Mouse (Mus musculus): ENCODE measurements around the gene Myt1l.

Myt1l gene

DNA sequence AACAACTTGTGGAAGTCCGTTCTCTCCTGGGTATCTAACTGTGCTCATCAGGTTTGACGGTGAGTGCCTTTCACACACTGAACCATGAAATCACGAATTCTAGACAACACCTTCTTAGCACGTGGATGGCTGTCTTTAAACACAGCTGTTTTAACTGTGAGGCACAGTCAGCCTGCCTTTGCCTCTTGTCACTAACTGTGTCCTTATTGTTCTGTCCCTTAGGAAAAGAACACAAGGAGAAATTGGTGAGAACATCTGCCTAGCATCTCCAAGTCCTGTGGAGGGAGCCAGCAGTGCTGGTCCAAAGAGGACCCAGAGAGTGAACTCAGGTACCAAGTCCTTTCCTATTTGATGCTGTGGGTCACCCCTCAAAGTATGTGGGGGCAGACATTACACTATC is 115.9 kb downstream of the Myt1l start:
- in situ Hi-C loops (cut with MboI; ENCODE audit: low pct_unique_long_range_greater_than_20kb in 1 of 2, low sequenced_read_pairs in 2 of 2, unreplicated experiment in 1 of 2) = no loop called here

DNA sequence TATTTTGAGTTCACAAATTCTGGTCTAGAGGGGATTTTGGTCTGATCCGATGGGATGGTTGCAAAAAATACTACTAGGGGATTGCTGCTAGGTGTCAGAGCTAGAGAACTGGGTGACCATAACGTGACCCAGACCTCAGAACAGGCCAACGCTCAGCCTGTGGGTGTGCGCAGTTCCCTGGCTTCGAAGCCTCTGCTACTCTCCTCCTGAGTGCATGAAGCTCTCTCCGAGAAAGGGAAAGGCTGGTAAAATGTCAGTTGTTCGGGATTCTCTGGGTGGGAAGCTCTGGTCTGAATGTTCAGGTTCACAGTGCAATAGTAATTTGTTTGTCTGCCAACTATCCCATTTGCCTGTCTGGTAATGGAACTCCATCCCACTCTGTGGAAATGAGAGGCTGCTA is 116.5 kb downstream of the Myt1l start:
- in situ Hi-C loops (cut with MboI; ENCODE audit: low pct_unique_long_range_greater_than_20kb in 1 of 2, low sequenced_read_pairs in 2 of 2, unreplicated experiment in 1 of 2) = no loop called here

DNA sequence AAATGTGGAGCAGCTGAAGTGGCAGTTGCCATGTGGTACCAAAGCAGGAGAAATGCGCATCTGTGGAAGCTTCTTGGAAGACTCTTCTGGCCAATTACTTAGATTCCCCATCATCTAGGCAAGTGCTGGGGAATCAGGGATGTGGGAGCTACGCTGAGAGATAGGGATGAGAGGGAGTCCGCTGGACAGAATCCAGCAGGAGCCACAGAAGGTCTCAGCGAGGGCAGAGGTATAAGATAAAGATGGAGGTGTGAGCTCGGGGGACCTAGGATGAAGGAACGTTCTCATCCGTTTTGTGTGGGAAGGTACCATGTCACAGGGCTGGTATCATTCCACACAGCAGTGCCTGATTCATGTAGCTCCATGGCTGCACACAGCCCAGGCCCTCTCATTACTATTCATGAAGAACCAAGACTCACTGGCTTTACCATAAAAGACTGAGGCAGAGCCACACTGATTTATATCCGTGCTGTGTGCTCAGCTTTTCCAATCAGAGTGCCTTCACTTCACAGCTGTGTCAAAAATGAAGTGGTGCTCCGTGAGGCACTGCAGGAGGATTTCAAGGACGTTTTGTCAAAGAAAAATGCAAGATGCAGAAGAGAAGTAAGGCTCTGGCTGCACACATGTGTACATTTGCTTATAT is 121.4 kb downstream of the Myt1l start:
- in situ Hi-C loops (cut with MboI; ENCODE audit: low pct_unique_long_range_greater_than_20kb in 1 of 2, low sequenced_read_pairs in 2 of 2, unreplicated experiment in 1 of 2) = no loop called here

DNA sequence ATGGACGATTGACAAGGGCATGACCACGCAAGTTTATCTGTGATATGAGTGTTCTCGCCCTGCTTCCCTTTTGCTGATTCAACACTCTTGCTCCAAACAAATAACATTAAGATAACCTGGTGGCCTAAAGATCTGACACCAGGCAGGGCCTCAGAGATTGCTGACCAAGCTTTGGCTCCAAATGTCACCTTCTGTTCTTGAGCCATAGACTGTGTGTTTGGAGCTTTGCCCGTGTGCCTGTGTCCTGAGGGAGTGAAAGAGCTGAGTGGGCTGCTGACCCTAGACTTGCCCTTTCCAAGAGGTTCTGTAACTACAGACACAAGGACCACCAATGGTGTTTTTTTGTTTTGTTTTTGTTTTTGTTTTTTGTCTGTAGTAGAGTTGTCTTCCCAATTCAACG is 124.3 kb downstream of the Myt1l start:
- in situ Hi-C loops (cut with MboI; ENCODE audit: low pct_unique_long_range_greater_than_20kb in 1 of 2, low sequenced_read_pairs in 2 of 2, unreplicated experiment in 1 of 2) = no loop called here

DNA sequence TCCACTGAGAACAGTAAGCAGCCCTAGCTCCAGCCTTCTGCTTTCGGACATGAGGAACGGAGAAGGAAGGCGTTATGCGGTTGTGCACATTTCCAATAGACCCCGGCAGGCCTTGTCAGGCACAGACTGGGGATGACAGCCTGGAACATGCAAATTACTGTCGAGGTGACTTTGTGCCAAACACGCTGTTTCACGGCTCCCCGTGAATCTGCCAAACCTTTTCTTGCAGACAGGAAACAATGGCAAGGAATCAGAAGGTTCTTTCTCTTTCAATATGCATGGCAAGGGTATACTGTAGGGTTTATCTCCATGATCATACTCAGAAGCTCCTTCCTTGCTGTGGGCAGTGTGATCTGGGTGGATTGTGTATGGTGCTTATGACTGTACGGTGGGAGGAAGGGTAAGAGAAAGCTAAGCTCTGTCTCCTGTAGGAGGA is 127.0 kb downstream of the Myt1l start:
- in situ Hi-C loops (cut with MboI; ENCODE audit: low pct_unique_long_range_greater_than_20kb in 1 of 2, low sequenced_read_pairs in 2 of 2, unreplicated experiment in 1 of 2) = no loop called here

DNA sequence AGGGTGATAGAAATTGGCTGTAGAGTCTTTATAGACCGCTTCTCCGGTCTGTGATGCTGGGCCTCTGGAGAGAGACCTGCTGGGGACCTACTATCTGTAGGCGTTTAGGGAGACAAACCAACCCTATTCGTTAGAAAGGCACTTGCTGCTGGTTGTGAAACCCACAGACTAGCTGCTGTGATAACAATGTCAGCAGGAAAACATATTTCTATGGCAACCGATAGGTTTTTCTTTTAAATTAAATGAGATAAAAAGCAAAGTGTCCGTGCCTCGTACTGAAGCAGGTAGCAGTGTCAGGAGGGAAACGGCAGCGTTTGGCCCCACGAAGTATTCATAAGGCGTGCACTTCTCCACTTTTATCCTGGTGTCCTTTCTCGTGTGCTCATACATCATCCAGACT is 127.5 kb downstream of the Myt1l start:
- in situ Hi-C loops (cut with MboI; ENCODE audit: low pct_unique_long_range_greater_than_20kb in 1 of 2, low sequenced_read_pairs in 2 of 2, unreplicated experiment in 1 of 2) = no loop called here

DNA sequence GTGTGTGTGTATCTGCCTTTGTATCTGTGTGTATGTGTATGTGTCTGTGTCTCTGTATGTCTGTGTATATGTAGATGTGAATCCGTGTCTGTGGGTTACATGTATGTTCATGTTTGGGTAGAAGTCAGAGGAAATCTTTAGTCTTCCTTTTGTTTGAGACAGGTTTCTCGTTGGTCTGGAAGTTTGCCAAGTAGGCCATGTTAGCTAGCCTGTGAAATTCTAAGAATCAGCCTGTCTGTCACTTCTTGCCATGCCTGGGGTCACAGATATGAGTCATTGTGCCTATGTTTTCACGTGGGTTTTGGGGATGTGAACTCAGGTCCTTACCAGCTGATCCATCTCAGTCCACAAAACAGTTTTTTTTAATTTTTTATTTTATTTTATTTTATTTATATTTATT is 128.9 kb downstream of the Myt1l start:
- in situ Hi-C loops (cut with MboI; ENCODE audit: low pct_unique_long_range_greater_than_20kb in 1 of 2, low sequenced_read_pairs in 2 of 2, unreplicated experiment in 1 of 2) = no loop called here

DNA sequence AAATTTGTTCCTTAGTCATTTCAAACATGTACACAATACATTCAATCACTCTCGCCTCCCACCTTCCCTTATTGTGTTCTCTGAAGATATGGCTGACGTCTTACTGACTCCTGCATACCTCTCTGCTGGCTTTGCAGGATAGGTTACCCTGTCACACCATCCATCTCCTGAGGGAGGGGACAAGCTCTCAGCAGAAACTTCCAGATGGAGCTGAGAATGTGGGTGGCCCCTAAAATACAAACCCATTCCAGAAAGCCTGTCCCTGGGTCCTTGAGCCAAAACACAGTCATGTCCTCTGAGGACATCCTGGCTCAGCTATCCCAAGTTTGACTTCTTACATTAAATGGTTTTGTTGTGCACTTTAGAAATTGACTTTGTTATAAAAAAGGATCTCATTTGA is 129.7 kb downstream of the Myt1l start:
- in situ Hi-C loops (cut with MboI; ENCODE audit: low pct_unique_long_range_greater_than_20kb in 1 of 2, low sequenced_read_pairs in 2 of 2, unreplicated experiment in 1 of 2) = no loop called here

DNA sequence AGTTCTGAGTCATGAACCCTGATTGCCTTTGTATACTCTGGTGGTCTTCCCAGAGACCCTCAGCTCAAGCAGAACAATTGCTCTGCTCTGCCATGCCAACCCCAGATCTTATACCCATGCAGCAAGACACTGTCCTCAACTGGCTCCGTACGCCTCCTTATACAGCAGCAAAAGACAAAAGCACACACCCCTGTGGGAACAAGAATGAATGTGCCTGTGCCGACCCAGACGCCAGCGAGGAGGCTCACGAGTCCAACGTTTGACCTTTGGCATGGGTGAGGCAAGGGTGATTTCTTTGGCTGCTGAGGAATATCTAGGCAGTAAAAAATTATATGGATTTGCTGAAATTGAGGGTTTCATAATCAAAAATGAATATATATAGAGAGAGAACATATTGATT is 143.8 kb downstream of the Myt1l start:
- in situ Hi-C loops (cut with MboI; ENCODE audit: low pct_unique_long_range_greater_than_20kb in 1 of 2, low sequenced_read_pairs in 2 of 2, unreplicated experiment in 1 of 2) = no loop called here

DNA sequence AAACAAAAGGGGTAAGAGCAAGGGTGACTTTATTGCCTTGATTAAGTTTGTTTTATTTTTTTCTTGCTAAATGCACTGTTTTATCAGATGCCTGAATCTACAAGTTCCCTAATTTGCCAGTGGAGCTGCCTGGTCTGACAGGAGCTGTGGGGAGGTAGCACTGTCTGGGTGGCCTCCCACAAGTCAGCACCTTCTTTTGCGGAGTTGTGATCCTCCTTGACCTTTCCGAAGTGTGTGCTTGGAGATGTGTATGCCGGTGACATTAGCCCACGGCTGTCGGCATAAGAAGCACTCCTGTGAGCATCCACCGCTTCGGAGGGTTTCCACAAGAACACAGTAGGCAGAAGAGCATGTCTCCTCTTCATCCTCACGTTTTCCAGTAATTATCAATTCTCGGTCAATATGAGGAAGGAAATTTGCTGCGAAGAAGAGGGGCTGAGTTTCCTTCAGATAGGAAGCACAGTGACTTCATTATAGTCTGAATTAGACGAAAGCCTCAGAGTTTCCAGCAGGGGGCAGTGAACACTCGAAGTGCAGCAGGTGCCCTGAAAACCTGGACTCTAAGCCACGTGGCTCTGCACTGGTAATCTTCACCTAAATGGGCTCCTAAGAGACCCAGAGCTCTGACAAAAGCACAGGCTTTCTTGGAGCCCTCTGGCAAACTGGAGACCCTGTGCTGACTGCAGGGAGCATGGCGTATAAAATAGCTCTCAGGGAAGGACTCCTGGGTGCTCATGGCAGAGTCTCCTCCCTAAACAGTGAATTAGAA is 147.6 kb downstream of the Myt1l start:
- in situ Hi-C loops (cut with MboI; ENCODE audit: low pct_unique_long_range_greater_than_20kb in 1 of 2, low sequenced_read_pairs in 2 of 2, unreplicated experiment in 1 of 2) = no loop called here

DNA sequence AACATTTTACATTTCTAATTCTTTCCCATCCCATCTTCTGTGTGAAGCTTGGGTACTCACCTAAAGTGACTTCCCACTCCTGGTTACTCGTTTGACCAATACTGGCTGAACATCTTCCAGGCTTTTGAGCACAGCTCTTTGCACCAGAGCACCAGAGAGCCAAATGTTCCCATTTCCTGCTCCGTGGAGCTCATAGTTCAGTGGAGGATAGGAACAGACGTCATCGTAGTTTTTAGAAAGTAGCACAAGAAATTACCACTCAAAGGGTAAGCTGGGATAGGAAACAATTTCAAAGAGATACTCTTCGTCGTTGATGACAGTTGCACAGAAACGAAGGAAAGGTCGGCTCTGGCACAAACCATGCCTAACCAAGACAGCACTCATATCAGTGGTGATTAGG is 154.2 kb downstream of the Myt1l start:
- in situ Hi-C loops (cut with MboI; ENCODE audit: low pct_unique_long_range_greater_than_20kb in 1 of 2, low sequenced_read_pairs in 2 of 2, unreplicated experiment in 1 of 2) = no loop called here

DNA sequence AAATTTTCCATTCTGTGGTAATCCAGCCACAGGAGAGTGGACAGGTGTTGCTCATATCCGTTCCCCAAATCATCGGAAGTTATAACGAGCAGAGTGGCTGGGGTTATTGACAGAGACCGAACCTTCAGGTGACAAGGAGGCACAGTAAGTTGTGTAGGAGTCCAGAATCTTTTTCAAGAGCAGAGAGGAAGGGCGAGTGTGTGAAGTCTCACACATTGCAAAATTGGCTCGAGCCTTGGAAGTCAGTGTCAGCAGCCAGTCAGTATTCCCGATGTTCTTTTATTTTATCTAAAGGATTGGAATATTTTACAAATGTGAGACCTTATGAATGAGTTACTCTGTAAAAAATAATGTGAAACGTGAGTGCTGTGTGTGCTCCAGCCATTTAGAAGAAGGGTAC is 154.8 kb downstream of the Myt1l start:
- in situ Hi-C loops (cut with MboI; ENCODE audit: low pct_unique_long_range_greater_than_20kb in 1 of 2, low sequenced_read_pairs in 2 of 2, unreplicated experiment in 1 of 2) = no loop called here

DNA sequence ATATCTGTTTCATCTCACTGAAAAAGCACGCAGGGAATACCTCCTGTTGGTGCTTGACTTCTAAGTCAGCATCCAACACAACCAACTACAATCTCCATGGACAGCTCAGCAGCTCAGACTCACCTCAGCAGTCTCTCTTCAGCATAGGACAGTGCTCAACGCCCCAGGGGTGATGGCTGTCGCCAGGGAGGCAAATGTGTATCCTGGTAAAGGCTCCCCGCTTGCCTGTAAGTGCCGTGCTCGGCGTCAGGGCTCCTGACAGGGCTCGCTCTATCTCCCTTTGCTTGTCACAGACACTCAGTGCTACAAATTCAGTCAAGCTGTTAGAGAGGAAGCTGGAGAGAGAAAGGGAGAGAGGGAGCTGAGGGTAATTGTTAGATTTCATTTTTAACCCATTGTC is 158.1 kb downstream of the Myt1l start:
- in situ Hi-C loops (cut with MboI; ENCODE audit: low pct_unique_long_range_greater_than_20kb in 1 of 2, low sequenced_read_pairs in 2 of 2, unreplicated experiment in 1 of 2) = no loop called here

DNA sequence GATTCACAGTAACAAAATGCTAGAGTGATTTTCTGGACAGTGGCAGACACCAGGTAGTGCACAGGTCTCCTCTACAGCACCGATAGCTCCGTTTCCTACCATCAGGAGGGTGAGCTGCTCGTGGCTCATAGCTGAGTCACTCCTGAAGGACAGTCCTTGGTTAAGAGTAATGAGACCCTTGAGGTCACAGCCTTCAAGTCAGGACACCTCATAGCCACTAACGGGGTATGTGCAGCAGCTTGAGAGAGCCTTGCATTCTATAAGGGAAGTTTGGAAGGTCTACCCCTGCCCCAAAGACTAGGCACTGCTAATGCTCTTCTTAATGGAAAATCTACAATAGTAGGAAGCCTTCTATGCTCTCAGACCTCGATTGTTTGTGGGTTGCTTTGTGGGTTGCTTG is 163.4 kb downstream of the Myt1l start:
- in situ Hi-C loops (cut with MboI; ENCODE audit: low pct_unique_long_range_greater_than_20kb in 1 of 2, low sequenced_read_pairs in 2 of 2, unreplicated experiment in 1 of 2) = no loop called here

DNA sequence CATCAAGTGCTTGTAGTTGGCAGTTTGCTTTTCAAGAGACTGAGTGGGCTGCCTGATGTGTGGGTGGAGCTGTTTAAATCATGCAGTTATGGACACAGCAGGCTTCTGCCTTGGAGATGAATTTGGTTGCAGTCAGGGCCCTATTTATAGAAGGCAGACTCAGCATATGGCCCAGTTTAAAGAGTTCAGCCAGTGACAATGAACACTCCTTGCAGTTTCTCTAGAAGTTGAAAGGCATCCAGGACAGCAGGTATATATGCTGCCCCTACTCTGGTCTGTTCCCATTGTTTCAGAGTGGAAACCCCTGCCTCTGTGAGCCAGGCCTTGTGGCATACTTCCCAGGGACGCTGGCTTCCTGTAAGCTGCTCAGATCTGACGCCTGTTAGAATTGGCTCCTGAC is 167.0 kb downstream of the Myt1l start:
- in situ Hi-C loops (cut with MboI; ENCODE audit: low pct_unique_long_range_greater_than_20kb in 1 of 2, low sequenced_read_pairs in 2 of 2, unreplicated experiment in 1 of 2) = no loop called here

DNA sequence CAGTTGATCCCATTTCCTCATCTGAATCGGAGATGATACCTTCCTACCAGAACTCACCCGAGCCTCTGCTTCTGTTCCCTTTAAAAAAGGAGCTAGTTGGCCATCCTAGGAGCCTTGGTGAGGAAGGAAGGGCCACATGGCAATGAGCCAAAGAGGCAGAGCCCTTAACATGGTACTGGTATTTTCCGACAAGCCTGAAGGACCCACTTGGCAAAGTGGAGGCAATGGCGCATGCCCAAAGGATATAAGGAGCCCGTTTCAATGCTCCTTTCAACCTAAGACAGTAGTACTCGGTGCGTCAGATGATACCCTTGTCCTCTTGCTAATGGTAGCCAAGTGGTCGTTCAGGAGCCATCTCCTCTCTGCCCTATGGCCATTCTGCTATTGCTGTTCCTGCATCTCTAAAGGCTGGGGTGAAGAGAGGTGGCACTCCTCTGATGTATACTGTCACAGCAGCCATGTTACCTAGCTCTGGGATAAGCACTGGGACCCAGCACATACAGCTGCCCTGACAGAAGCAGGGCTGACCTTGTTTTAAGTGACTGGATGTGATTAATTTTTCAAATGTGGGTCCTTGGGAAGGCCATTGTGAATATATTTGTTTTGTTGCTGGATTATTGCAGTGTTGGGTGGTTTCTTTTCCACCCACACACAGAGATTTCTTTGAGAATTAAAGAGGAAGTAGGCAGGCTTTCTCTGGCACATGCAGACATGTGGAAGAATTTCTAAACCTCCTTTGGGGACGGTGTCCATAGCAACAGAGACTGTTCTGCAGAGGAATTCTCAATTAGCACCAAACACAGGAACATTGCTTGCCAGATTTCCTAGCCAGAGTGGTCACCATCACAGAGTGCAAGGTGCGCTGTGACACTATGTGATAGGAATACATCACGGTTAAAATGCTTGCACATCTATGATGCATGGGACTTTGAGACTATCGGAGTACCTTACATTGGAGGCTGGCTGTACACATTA is 169.6 kb downstream of the Myt1l start:
- in situ Hi-C loops (cut with MboI; ENCODE audit: low pct_unique_long_range_greater_than_20kb in 1 of 2, low sequenced_read_pairs in 2 of 2, unreplicated experiment in 1 of 2) = no loop called here

DNA sequence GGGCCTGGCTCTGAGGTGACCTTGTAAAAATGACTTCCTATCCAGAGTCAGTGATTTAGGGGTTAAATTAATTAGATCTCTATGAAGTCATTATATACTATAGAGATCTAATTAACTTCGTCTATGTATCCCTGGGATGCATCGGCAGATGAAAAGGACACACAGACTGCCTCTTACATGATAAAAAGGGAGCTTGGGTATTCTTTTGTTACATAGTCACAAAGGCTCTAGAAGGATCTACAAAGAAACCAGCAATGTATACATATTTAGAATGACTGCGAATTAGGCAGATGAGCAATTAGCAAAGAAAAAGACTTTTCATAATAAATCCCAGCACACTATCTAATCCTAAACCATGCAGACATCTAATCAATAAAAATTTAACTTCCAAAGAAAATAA is 170.4 kb downstream of the Myt1l start:
- in situ Hi-C loops (cut with MboI; ENCODE audit: low pct_unique_long_range_greater_than_20kb in 1 of 2, low sequenced_read_pairs in 2 of 2, unreplicated experiment in 1 of 2) = no loop called here

DNA sequence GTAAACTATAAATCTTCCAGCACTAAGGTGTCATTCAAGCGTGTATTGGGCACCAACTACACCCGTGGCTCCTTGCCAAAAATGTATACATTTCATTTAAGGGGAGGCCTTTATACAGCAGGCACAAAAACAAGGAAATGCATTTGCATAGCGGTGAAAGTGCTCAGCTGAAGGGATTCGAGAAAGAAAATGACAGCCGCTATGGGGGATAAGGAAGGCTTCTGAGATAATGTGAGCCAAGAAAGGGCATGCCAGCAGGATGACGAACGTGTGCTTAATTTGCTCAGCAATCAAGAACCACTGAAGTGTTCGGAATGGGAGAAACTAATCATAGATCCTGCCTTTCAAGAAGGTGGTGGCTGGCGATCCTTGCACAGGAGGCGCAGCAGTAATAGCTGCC is 170.8 kb downstream of the Myt1l start:
- in situ Hi-C loops (cut with MboI; ENCODE audit: low pct_unique_long_range_greater_than_20kb in 1 of 2, low sequenced_read_pairs in 2 of 2, unreplicated experiment in 1 of 2) = no loop called here

DNA sequence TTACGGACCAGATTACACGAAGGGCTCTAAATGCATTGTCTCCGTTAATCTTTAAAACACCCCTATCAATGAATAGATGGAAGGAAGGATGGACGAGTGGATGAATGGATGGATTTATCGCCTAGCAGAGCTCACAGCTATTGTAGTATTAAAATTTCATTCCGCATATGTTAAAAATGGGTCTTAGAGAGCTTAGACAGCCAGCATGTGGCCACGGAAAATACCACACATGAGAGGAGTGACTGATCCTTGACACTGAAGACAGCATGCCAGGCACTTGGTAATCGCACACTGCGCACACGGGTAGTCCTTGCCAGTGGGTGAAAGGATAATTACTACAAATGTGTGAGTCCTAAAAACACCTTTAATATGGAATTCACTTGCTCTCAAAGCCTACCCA is 171.2 kb downstream of the Myt1l start:
- in situ Hi-C loops (cut with MboI; ENCODE audit: low pct_unique_long_range_greater_than_20kb in 1 of 2, low sequenced_read_pairs in 2 of 2, unreplicated experiment in 1 of 2) = no loop called here
